Comparison of ENCODE assay signal across 14 mouse cellular contexts in the genomic region with DNA sequence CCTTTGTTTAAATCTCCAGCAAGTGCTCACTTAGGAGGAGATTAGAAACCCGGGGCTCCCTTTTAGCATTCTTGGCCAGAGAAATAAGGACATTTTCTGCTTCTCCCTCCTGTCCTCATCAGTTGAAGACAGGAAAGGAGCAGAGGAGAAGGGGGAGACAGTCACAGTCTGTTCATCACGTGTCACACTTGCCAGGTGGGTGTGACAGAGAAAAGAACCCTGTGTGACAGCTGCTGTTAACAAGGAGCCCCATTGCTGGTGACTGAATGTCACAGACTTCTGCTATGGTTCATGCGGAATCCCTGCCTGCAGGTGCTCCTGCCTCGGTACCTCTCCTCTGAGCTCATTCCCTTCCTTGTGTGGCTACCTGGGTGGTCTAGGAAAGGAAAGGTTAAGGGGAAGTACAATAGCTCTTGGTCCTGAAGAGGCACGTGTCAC. TPM values are rescaled to one million over a fixed set of nuclear protein-coding genes. Genes with fewer than 3 reads are reported as not detected.
A peak's percentile ranks its signal among the peaks of the same experiment; 100 is the strongest.
DNase-seq lines count a peak whose midpoint lies in the region; ATAC-seq and TF ChIP-seq lines count a peak whose summit lies in the region.
"Had no signal": no experiment of that assay in that cellular context is flagged by ENCODE, and none has a peak within 500 bp of the region (broad histone marks: within the 10 kb centered on the region; RNA-seq: fewer than 3 reads in every experiment).

No protein-coding gene starts in this region.

- peak; percentile 29; the same call in 1 of the 2 replicates for ATAC-seq in intestine, embryonic 16.5 days
- no peak; the same call in 1 of the 2 replicates for ATAC-seq in intestine, embryonic 15.5 days
- peak; percentile 45 for ATAC-seq in lung, embryonic 16.5 days (ENCODE audit: low read depth)
- no peak for ATAC-seq in midbrain, embryonic 15.5 days (replicated peaks)
- ATAC-seq: inflammation-experienced regulatory T-cells, adult 6 months had no signal

- no peaks in the 10 kb centered on the region for H3K36me3 ChIP-seq in intestine, embryonic 16.5 days (ENCODE audit: control insufficient read depth, insufficient read depth, low read length)
- H3K36me3 ChIP-seq in intestine, embryonic 15.5 days, result no peaks in the 10 kb centered on the region
- H3K36me3 ChIP-seq in ES-Bruce4 (ENCODE audit: control insufficient read depth, insufficient read depth, low read length, poor library complexity, severe bottlenecking), result no peaks in the 10 kb centered on the region
- no peaks in the 10 kb centered on the region for H3K36me3 ChIP-seq in lung, embryonic 16.5 days (ENCODE audit: control insufficient read depth, insufficient read depth, low read length)
- no peaks in the 10 kb centered on the region for H3K36me3 ChIP-seq in midbrain, embryonic 15.5 days (replicated peaks)
- H3K36me3 ChIP-seq: forebrain, embryonic 10.5 days had no signal

- no peak overlapping the region for H3K4me2 ChIP-seq in intestine, embryonic 16.5 days (ENCODE audit: low read depth, low read length)
- no peak overlapping the region for H3K4me2 ChIP-seq in intestine, embryonic 15.5 days (replicated peaks)
- no peak overlapping the region for H3K4me2 ChIP-seq in lung, embryonic 16.5 days (ENCODE audit: low read depth, low read length)
- no peak overlapping the region for H3K4me2 ChIP-seq in midbrain, embryonic 15.5 days
- H3K4me2 ChIP-seq: heart, embryonic 11.5 days had no signal

- no peak overlapping the region; the same call in 1 of the 2 replicates for H3K9ac ChIP-seq in intestine, embryonic 16.5 days (ENCODE audit: low read depth, low read length)
- no peak overlapping the region for H3K9ac ChIP-seq in intestine, embryonic 15.5 days
- H3K9ac ChIP-seq in ES-Bruce4 (ENCODE audit: low read depth, poor library complexity, severe bottlenecking), result no peak overlapping the region
- H3K9ac ChIP-seq in lung, embryonic 16.5 days (ENCODE audit: low read length), result no peak overlapping the region; the same call in 1 of the 2 replicates
- no peak overlapping the region for H3K9ac ChIP-seq in midbrain, embryonic 15.5 days

- no peak for TF ChIP-seq POLR2A in ES-Bruce4 (IDR thresholded peaks at IDR 0.05; ENCODE audit: insufficient read depth, low read length)

- H3K9me3 ChIP-seq in intestine, embryonic 16.5 days (ENCODE audit: control insufficient read depth, low read length), result no peaks in the 10 kb centered on the region
- H3K9me3 ChIP-seq in intestine, embryonic 15.5 days, result no peaks in the 10 kb centered on the region
- H3K9me3 ChIP-seq in ES-Bruce4 (replicated peaks; ENCODE audit: control insufficient read depth, insufficient read depth, low read length, poor library complexity, severe bottlenecking), result no peaks in the 10 kb centered on the region
- no peaks in the 10 kb centered on the region for H3K9me3 ChIP-seq in lung, embryonic 16.5 days (ENCODE audit: control insufficient read depth, low read length)
- H3K9me3 ChIP-seq in midbrain, embryonic 15.5 days, result no peaks in the 10 kb centered on the region
- H3K9me3 ChIP-seq: forebrain, embryonic 10.5 days had no signal

- TF ChIP-seq CTCF in ES-Bruce4 (IDR thresholded peaks at IDR 0.05; ENCODE audit: low read depth, low read length), result no peak

- H3K27ac ChIP-seq in intestine, embryonic 16.5 days (ENCODE audit: low read length), result 0 out of 2 replicates have a peak overlapping the region, but pooled peaks have one; percentile 21
- H3K27ac ChIP-seq in intestine, embryonic 15.5 days, result no peak overlapping the region
- peak overlapping the region; percentile 96 for H3K27ac ChIP-seq in ES-Bruce4 (ENCODE audit: insufficient read depth, low read length)
- H3K27ac ChIP-seq in lung, embryonic 16.5 days (ENCODE audit: low read length), result peak overlapping the region; percentile 96
- no peak overlapping the region for H3K27ac ChIP-seq in midbrain, embryonic 15.5 days
- H3K27ac ChIP-seq: forebrain, embryonic 10.5 days; macrophage had no signal

- peak; percentile 71 for DNase-seq in thymus, postnatal 0 days (ENCODE audit: low spot score)
- DNase-seq in heart, adult 8-10 months (ENCODE audit: low spot score), result no peak
- no peak for DNase-seq in kidney, postnatal 4 days
- DNase-seq: adrenal gland, adult 8-10 months; heart, postnatal 4 days had no signal

- H3K4me1 ChIP-seq in intestine, embryonic 16.5 days (ENCODE audit: control insufficient read depth, insufficient read depth, low read length), result peaks cover 13% of the 10 kb centered on the region
- peaks cover 8% of the 10 kb centered on the region; the same call in 1 of the 2 replicates for H3K4me1 ChIP-seq in intestine, embryonic 15.5 days (replicated peaks)
- peaks cover 19% of the 10 kb centered on the region for H3K4me1 ChIP-seq in ES-Bruce4 (ENCODE audit: control insufficient read depth, insufficient read depth, low read length)
- H3K4me1 ChIP-seq in lung, embryonic 16.5 days (replicated peaks; ENCODE audit: control insufficient read depth, insufficient read depth, low read length), result peaks cover 16% of the 10 kb centered on the region
- no peaks in the 10 kb centered on the region for H3K4me1 ChIP-seq in midbrain, embryonic 15.5 days

- peak; percentile 73; the same call in 1 of the 2 replicates for TF ChIP-seq EP300 in ES-Bruce4 (IDR thresholded peaks at IDR 0.05; ENCODE audit: insufficient read depth, low read depth, low read length)

- WGBS in intestine, embryonic 16.5 days, result 44% methylated on average over 5 of the region's 5 CpGs
- WGBS in intestine, embryonic 15.5 days, result 36% methylated on average over 5 of the region's 5 CpGs
- WGBS in lung, embryonic 16.5 days, result 27% methylated on average over 5 of the region's 5 CpGs
- WGBS in midbrain, embryonic 15.5 days, result 61% methylated on average over 5 of the region's 5 CpGs

- H3K27me3 ChIP-seq in intestine, embryonic 16.5 days (replicated peaks; ENCODE audit: control insufficient read depth, insufficient read depth, low read length), result no peaks in the 10 kb centered on the region
- H3K27me3 ChIP-seq in intestine, embryonic 15.5 days (replicated peaks), result no peaks in the 10 kb centered on the region
- no peaks in the 10 kb centered on the region for H3K27me3 ChIP-seq in ES-Bruce4 (ENCODE audit: control insufficient read depth, insufficient read depth, low read length, poor library complexity, severe bottlenecking)
- H3K27me3 ChIP-seq in lung, embryonic 16.5 days (ENCODE audit: control insufficient read depth, insufficient read depth, low read depth, low read length), result no peaks in the 10 kb centered on the region
- no peaks in the 10 kb centered on the region for H3K27me3 ChIP-seq in midbrain, embryonic 15.5 days (replicated peaks)

- H3K4me3 ChIP-seq in intestine, embryonic 16.5 days (ENCODE audit: low read length), result no peak overlapping the region
- no peak overlapping the region for H3K4me3 ChIP-seq in intestine, embryonic 15.5 days (replicated peaks)
- no peak overlapping the region for H3K4me3 ChIP-seq in ES-Bruce4 (ENCODE audit: low read depth, low read length)
- no peak overlapping the region for H3K4me3 ChIP-seq in lung, embryonic 16.5 days (ENCODE audit: low read length)
- no peak overlapping the region for H3K4me3 ChIP-seq in midbrain, embryonic 15.5 days
- H3K4me3 ChIP-seq: forebrain, embryonic 10.5 days had no signal

RNA-seq across cellular contexts. Expression of a gene that starts 11.3 kb away (rescaled TPM):
- polyA plus RNA-seq in intestine, embryonic 16.5 days (2015; fragmentation: Nextera tagmentation; extraction: Ambion mirVana), result 57.8 and 67.5 TPM in 2 replicates
- 63.3 and 68.5 TPM in 2 replicates for polyA plus RNA-seq in intestine, embryonic 15.5 days (2015; fragmentation: Nextera tagmentation; extraction: Ambion mirVana)
- polyA plus RNA-seq in ES-Bruce4 (2011; ENCODE audit: insufficient read depth, insufficient read length, low read depth, missing spikeins), result 142 and 148 TPM in 2 replicates
- polyA plus RNA-seq in lung, embryonic 16.5 days (2015; fragmentation: Nextera tagmentation; extraction: Ambion mirVana), result 56.8 and 60.0 TPM in 2 replicates
- 17.8 and 26.2 TPM in 2 replicates for polyA plus RNA-seq in thymus, postnatal 0 days (2015; fragmentation: Nextera tagmentation; extraction: Ambion mirVana)
- polyA plus RNA-seq in midbrain, embryonic 15.5 days (2015; fragmentation: Nextera tagmentation; extraction: Ambion mirVana), result 65.6 and 66.3 TPM in 2 replicates
- total RNA-seq in heart, adult 8-10 months (2022), result 10 to 100 TPM in 1 of 4 experiments, 1 to 10 TPM in 3; 8.3 to 10.4 (median 8.7) TPM

Comparison
In these comparisons a context has a peak if more than half of its experiments do, and no peak if none do; other contexts are left out.
1. ATAC-seq: peak in intestine, embryonic 16.5 days (single experiment) and lung, embryonic 16.5 days (single experiment); none in intestine, embryonic 15.5 days (single experiment) and midbrain, embryonic 15.5 days (single experiment).
2. H3K27ac ChIP-seq: peak in intestine, embryonic 16.5 days (single experiment), ES-Bruce4 (single experiment) and lung, embryonic 16.5 days (single experiment); none in intestine, embryonic 15.5 days (single experiment) and midbrain, embryonic 15.5 days (single experiment).